Mouse (Mus musculus) hematopoietic stem cell, adult 5-6 weeks (primary cell): ENCODE data around the gene Syde2. TPM values are rescaled to one million over a fixed set of nuclear protein-coding genes. Genes with fewer than 3 reads are reported as not detected.
"Not testable (repeated sequence)": the region's sequence is repeated elsewhere in the genome, so short reads cannot be mapped to it uniquely, and the experiment has no call there.

ENCODE experiments used
- ATAC-seq, 2 experiments: fragments of 125-278 bp in 1 of 2; replicated peaks in 1 of 2; 2 replicates each; pipeline ENCODE4 v1.8.0; 2016 to 2017; ENCODE audit warnings: inconsistent platforms in 2 of 2, mild to moderate bottlenecking in 2 of 2, moderate number of reproducible peaks in 2 of 2, low read depth in 1 of 2, moderate TSS enrichment in 1 of 2; ENCODE audit not compliant: low FRiP score in 2 of 2, poor library complexity in 2 of 2, severe bottlenecking in 2 of 2, insufficient read depth in 1 of 2, low TSS enrichment in 1 of 2
- total RNA-seq: library from RNA; stranded (forward); fragments of 172-1452, 232-1000 nt; gene quantifications from 2 replicates; pipeline ENCODE4 v1.2.3, GENCODE M21; 2017

The Syde2 gene
- total RNA-seq, 1 experiment from 2014 or later, result 22.6 TPM

- ATAC-seq, result peak; percentile 90 to 93
These were observed 6.0 kb downstream of the Syde2 start for GRCm38 (mm10) chr3:145993481-145994201.

- ATAC-seq, result no peak
These were observed 7.8 kb downstream of the Syde2 start for GRCm38 (mm10) chr3:145995489-145995888.

GRCm38 (mm10) chr3:145996539-145996938, 8.9 kb downstream of the Syde2 start:
- ATAC-seq, result not testable (repeated sequence)

- no peak for ATAC-seq
These were observed 16.8 kb downstream of the Syde2 start for GRCm38 (mm10) chr3:146004347-146005051.

- no peak for ATAC-seq
These were observed 20.2 kb downstream of the Syde2 start for GRCm38 (mm10) chr3:146007872-146008271.

- ATAC-seq, result no peak
These were observed 22.4 kb downstream of the Syde2 start for GRCm38 (mm10) chr3:146009859-146010645.

- ATAC-seq, result no peak
These were observed 23.1 kb downstream of the Syde2 start for GRCm38 (mm10) chr3:146010751-146011150.

GRCm38 (mm10) chr3:146011544-146012218, 24.0 kb downstream of the Syde2 start:
- ATAC-seq, result no peak

- no peak for ATAC-seq
These were observed 25.8 kb downstream of the Syde2 start for GRCm38 (mm10) chr3:146013490-146013889.

- ATAC-seq, result no peak
These were observed 26.7 kb downstream of the Syde2 start for GRCm38 (mm10) chr3:146014321-146014720.

GRCm38 (mm10) chr3:146016979-146017378, 29.3 kb downstream of the Syde2 start:
- no peak for ATAC-seq

- ATAC-seq, result no peak
These were observed 29.9 kb downstream of the Syde2 start for GRCm38 (mm10) chr3:146017521-146017920.

- no peak for ATAC-seq
These were observed 34.6 kb downstream of the Syde2 start for GRCm38 (mm10) chr3:146022232-146022631.

GRCm38 (mm10) chr3:146024746-146025145, 37.1 kb downstream of the Syde2 start:
- no peak for ATAC-seq

- ATAC-seq, result no peak
These were observed 37.8 kb downstream of the Syde2 start for GRCm38 (mm10) chr3:146025499-146025898.

GRCm38 (mm10) chr3:146027116-146027515, 39.4 kb downstream of the Syde2 start:
- no peak for ATAC-seq

- no peak for ATAC-seq
These were observed 40.7 kb downstream of the Syde2 start for GRCm38 (mm10) chr3:146028406-146028805.
